Mouse (Mus musculus): ENCODE results near the gene Bcas3. TPM values are rescaled to one million over a fixed set of nuclear protein-coding genes. Genes with fewer than 3 reads are reported as not detected.
"Not testable (repeated sequence)": the region's sequence is repeated elsewhere in the genome, so short reads cannot be mapped to it uniquely, and the experiment has no call there.

Gene Bcas3
- total and polyA plus RNA-seq, 2 experiments from 2014 or later: 29.3 to 31.6 TPM

DNA sequence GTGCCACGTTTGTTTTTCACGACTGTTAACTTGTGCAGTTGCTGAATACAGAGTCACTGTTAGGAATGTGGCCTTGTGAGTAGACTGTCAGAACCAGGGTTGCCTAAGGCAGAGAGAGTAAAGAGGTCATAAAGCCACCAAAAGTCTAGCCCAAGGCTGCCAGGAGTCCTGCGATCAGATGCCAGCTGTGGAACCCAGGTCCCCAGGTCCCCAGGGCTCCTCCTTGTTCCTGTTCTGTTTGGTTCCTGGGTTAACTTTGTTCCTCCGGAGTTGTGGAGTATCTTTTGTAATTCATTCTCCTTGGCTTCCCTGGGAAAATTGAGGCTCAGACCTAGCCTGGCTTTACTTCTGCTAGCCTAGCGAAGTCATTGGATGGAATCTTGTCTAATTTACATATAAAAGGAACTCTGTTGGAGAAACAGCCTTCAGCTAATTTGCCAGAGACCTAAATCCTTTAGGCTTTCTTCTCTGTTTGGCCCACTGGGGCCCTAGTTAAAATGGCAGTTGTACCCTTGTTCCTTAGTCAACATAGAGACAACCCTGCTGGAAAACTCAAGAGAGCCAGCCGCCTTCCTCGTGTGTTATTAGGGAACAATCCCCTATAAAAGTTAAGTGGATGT, 361.5 kb downstream of the Bcas3 start:
- H3K27ac ChIP-seq (ENCODE audit: low read depth, low read length): no peak overlapping the region
- H3K4me1 ChIP-seq (ENCODE audit: insufficient read depth): no peaks in the 10 kb centered on the region
- H3K27me3 ChIP-seq (ENCODE audit: insufficient read depth, low read length): peaks cover 17% of the 10 kb centered on the region
- DNase-seq (no peak), ATAC-seq (no peak)
- no peaks in the 10 kb centered on the region for H3K36me3 ChIP-seq (ENCODE audit: insufficient read depth)
- H3K4me2 ChIP-seq (ENCODE audit: low read depth): no peak overlapping the region
- no peaks in the 10 kb centered on the region for H3K9me3 ChIP-seq (ENCODE audit: low read length)
- no peak for TF ChIP-seq CTCF (IDR thresholded peaks at IDR 0.05; ENCODE audit: low read depth)
- no peak overlapping the region for H3K9ac ChIP-seq
- H3K4me3 ChIP-seq (ENCODE audit: low read depth, low read length): no peak overlapping the region
- WGBS: 8% methylated on average over 7 of the region's 7 CpGs

DNA sequence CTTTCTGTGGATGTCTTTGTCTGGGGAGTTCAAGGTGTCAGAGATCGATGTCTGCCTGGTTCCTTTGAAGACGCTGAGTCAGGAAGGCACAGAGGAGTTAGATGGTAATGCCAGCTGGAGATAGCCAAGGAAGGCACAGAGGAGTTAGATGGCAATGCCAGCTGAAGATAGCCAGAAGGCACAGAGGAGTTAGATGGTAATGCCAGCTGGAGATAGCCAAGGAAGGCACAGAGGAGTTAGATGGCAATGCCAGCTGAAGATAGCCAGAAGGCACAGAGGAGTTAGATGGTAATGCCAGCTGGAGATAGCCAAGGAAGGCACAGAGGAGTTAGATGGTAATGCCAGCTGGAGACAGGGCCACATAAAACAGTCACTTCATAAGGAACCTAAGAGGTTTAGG, 363.8 kb downstream of the Bcas3 start:
- not testable (repeated sequence) for H3K27ac ChIP-seq (ENCODE audit: low read depth, low read length); H3K9me3 ChIP-seq (ENCODE audit: low read length); H3K4me2 ChIP-seq (ENCODE audit: low read depth); ATAC-seq; H3K4me3 ChIP-seq (ENCODE audit: low read depth, low read length); H3K9ac ChIP-seq; H3K4me1 ChIP-seq (ENCODE audit: insufficient read depth); DNase-seq; H3K36me3 ChIP-seq (ENCODE audit: insufficient read depth)
- peaks cover 17% of the 10 kb centered on the region for H3K27me3 ChIP-seq (ENCODE audit: insufficient read depth, low read length)
- WGBS: 92% methylated on average over 2 of the region's 2 CpGs

DNA sequence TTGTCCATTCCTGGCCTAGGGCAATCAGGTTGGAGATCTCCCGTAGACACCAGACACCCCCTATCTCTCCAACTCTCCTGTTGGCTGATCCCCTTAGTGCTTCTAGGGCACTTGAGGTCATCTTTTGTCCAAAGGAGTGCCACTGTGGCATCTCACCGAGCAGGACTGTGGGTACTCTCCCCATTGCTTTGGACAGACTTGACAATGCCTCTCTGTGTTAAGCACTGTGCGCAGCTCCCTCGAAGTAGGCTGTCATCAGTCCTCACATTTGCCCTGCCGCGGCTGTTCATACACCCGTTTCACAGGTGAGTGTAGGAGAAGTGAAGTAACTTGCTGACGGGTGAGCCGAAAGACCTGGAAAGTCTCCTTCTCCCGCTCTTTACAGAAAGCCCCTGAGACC, 366.1 kb downstream of the Bcas3 start:
- Histone ChIP-seq H3K27ac (ENCODE audit: low read depth, low read length) (no peak overlapping the region), H3K27me3 (ENCODE audit: insufficient read depth, low read length) (peaks cover 10% of the 10 kb centered on the region), H3K9ac (no peak overlapping the region), H3K4me1 (ENCODE audit: insufficient read depth) (no peaks in the 10 kb centered on the region), H3K9me3 (ENCODE audit: low read length) (no peaks in the 10 kb centered on the region), H3K4me3 (ENCODE audit: low read depth, low read length) (no peak overlapping the region), H3K36me3 (ENCODE audit: insufficient read depth) (no peaks in the 10 kb centered on the region), H3K4me2 (ENCODE audit: low read depth) (no peak overlapping the region)
- ATAC-seq (no peak), DNase-seq (no peak)
- 90% methylated on average over 10 of the region's 10 CpGs for WGBS
- no peak for TF ChIP-seq CTCF (IDR thresholded peaks at IDR 0.05; ENCODE audit: low read depth)

DNA sequence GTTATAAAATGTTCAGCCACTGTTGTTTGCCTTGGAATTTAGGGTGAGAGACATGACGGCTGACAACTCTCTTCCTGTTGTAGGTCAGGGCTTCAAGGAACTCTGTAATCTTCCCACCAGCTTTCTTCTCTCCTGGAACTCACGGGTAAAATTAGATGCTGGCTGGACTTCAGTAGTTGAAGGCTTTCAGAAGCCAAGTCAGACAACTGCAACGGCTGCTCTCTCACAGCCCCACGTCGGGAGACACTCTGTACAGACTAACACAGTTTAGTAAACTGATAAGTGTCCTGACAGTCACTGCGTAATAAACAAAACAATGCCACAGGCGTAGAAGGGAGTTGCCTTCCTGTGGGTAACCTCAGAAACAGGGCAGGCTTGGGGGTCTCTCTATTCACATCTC, 366.8 kb downstream of the Bcas3 start:
- H3K27ac ChIP-seq (ENCODE audit: low read depth, low read length): no peak overlapping the region
- no peaks in the 10 kb centered on the region for H3K4me1 ChIP-seq (ENCODE audit: insufficient read depth)
- no peak overlapping the region for H3K9ac ChIP-seq
- no peaks in the 10 kb centered on the region for H3K36me3 ChIP-seq (ENCODE audit: insufficient read depth)
- H3K4me3 ChIP-seq (ENCODE audit: low read depth, low read length): no peak overlapping the region
- no peak for TF ChIP-seq CTCF (IDR thresholded peaks at IDR 0.05; ENCODE audit: low read depth)
- ATAC-seq (no peak), DNase-seq (no peak)
- WGBS: 40% methylated on average over 7 of the region's 7 CpGs
- no peaks in the 10 kb centered on the region for H3K9me3 ChIP-seq (ENCODE audit: low read length)
- no peak overlapping the region for H3K4me2 ChIP-seq (ENCODE audit: low read depth)
- peaks cover 7% of the 10 kb centered on the region; the same call in 1 of the 2 replicates for H3K27me3 ChIP-seq (ENCODE audit: insufficient read depth, low read length)

DNA sequence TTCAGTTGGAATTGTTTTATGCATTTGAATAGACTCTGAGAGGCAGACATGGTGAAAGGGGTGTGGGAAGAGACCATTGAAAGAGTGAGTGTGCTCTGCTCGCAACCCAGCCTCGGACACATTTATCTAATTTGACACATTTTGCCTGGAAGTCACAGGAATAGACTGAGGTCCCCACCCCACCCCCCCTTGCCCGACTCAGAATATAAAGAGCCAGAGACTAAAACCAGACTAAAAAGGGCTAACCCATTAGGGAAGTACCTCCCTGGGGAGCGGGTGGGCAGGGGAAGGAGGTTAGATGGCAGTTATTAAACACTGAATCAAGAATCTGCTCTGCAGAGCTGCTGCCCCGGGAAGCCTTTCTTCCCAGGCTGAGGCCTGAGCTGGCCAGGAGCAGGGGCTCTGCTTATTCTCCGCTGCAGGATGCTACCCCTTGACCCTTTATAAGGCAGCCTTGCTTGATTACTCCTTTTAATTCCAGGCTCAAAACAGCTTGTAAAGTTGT, 367.4 kb downstream of the Bcas3 start:
- no peak overlapping the region for H3K9ac ChIP-seq
- no peaks in the 10 kb centered on the region for H3K36me3 ChIP-seq (ENCODE audit: insufficient read depth)
- DNase-seq (no peak), ATAC-seq (no peak)
- H3K4me1 ChIP-seq (ENCODE audit: insufficient read depth): no peaks in the 10 kb centered on the region
- H3K27me3 ChIP-seq (ENCODE audit: insufficient read depth, low read length): peaks cover 5% of the 10 kb centered on the region; the same call in 1 of the 2 replicates
- TF ChIP-seq CTCF (IDR thresholded peaks at IDR 0.05; ENCODE audit: low read depth): no peak
- WGBS: 20% methylated on average over 6 of the region's 6 CpGs
- H3K4me2 ChIP-seq (ENCODE audit: low read depth): no peak overlapping the region
- no peaks in the 10 kb centered on the region for H3K9me3 ChIP-seq (ENCODE audit: low read length)
- H3K4me3 ChIP-seq (ENCODE audit: low read depth, low read length): no peak overlapping the region
- H3K27ac ChIP-seq (ENCODE audit: low read depth, low read length): no peak overlapping the region

DNA sequence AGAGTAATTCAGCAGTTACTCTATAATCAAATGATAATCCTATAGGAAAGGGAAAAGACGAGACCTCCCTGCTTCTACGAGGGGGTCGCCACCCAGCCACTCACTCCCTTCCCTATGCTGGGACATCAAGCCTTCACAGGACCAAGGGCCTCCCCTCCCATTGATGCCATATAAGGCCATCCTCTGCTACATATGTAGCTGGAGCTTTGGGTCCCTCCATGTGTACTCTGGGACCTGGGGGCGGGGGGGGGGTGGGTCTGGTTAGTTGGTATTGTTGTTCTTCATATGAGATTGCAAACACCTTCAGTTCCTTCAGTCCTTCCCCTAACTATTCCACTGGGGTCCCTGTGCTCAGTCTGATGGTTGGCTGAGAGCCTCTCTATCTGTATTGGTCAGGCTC, 369.0 kb downstream of the Bcas3 start:
- no peaks in the 10 kb centered on the region for H3K9me3 ChIP-seq (ENCODE audit: low read length)
- no peaks in the 10 kb centered on the region for H3K36me3 ChIP-seq (ENCODE audit: insufficient read depth)
- H3K4me2 ChIP-seq (ENCODE audit: low read depth): no peak overlapping the region
- no peak overlapping the region for H3K4me3 ChIP-seq (ENCODE audit: low read depth, low read length)
- H3K9ac ChIP-seq: no peak overlapping the region
- no peak overlapping the region for H3K27ac ChIP-seq (ENCODE audit: low read depth, low read length)
- DNase-seq (no peak), ATAC-seq (no peak)
- TF ChIP-seq CTCF (IDR thresholded peaks at IDR 0.05; ENCODE audit: low read depth): no peak
- no peaks in the 10 kb centered on the region; the same call in 1 of the 2 replicates for H3K27me3 ChIP-seq (ENCODE audit: insufficient read depth, low read length)
- WGBS: 83% methylated on average over 4 of the region's 4 CpGs
- H3K4me1 ChIP-seq (ENCODE audit: insufficient read depth): no peaks in the 10 kb centered on the region

DNA sequence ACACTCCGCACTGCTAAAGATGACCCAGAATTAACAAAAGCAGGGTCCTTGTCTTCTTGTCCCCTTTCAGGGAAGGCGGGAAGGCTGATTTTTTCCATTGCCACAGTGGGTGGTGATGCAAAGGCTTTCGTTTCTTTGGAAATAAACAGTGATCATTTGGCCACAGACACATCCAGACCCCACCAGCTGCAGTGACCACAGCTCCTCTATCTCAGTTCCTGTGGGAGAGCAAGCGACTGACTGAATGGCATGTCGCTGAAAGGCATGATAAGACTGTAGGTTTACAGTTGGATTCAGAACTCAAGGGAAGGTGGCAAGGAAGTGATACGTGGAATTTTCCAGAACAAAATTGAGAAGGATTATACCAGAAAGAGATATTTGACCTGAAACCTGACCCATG, 371.2 kb downstream of the Bcas3 start:
- no peak overlapping the region for H3K27ac ChIP-seq (ENCODE audit: low read depth, low read length)
- TF ChIP-seq CTCF (IDR thresholded peaks at IDR 0.05; ENCODE audit: low read depth): no peak
- ATAC-seq (no peak), DNase-seq (no peak)
- H3K27me3 ChIP-seq (ENCODE audit: insufficient read depth, low read length): no peaks in the 10 kb centered on the region
- H3K36me3 ChIP-seq (ENCODE audit: insufficient read depth): no peaks in the 10 kb centered on the region
- no peak overlapping the region for H3K9ac ChIP-seq
- 78% methylated on average over 6 of the region's 6 CpGs for whole genome bisulfite sequencing
- H3K4me3 ChIP-seq (ENCODE audit: low read depth, low read length): no peak overlapping the region
- H3K4me2 ChIP-seq (ENCODE audit: low read depth): no peak overlapping the region
- no peaks in the 10 kb centered on the region for H3K9me3 ChIP-seq (ENCODE audit: low read length)
- no peaks in the 10 kb centered on the region for H3K4me1 ChIP-seq (ENCODE audit: insufficient read depth)
